Mouse (Mus musculus): ENCODE measurements around the gene Ly86.

- no peak for TF ChIP-seq EP300 (IDR thresholded peaks at IDR 0.05; ENCODE audit: low read depth)
- no peak for TF ChIP-seq CTCF (IDR thresholded peaks at IDR 0.05; ENCODE audit: low read depth)
Measured at GRCm38 (mm10) chr13:37355642-37356331, 10.8 kb downstream of the Ly86 start.
